Mouse (Mus musculus): ENCODE measurements around the gene Olfr1391. TPM values are rescaled to one million over a fixed set of nuclear protein-coding genes. Genes with fewer than 3 reads are reported as not detected.
"Not testable (repeated sequence)": the region's sequence is repeated elsewhere in the genome, so short reads cannot be mapped to it uniquely, and the experiment has no call there.

Olfr1391 gene
- not detected for total RNA-seq (2021)

GRCm38 (mm10) chr11:49322442-49322841 is at the start of gene Olfr1391:
TSS of gene Olfr1391 (plus strand) at chr11:49322742.
- no peak for DNase-seq

GRCm38 (mm10) chr11:49273834-49274519 is 48.6 kb upstream of the Olfr1391 start:
- no peak for DNase-seq
- intact Hi-C loops (cut with DNase I): loop anchor here (2.0 to 5.0 kb wide), 3 partner anchors 133 to 397 kb away; no protein-coding TSS in a partner anchor

More at GRCm38 (mm10) chr11:49322442-49322841, at the start of gene Olfr1391:
- intact Hi-C loops (cut with DNase I): no loop called here

DNA sequence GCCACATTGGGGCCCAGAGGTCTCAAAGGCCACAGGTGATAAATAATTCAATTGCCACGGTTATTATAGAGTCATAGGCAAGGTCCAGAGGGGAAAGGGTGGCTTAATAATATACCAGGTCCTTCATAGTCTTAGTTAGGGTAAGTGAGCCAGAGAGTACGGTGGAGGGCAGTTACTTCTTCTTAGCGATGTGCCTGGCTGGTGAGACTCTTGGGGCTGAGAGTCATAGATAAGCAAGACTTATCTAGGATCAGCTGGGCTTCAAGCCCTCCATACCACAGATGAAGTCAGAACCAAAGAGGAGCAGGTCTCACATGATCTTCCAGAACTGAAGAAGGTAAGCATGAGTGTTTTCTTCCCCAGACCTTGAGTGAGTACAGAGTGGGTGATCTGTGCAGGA is 44.3 kb upstream of the Olfr1391 start, which contains the start of gene Olfr1393:
TSS of gene Olfr1393 (plus strand) at position 83 of the 400 bp plus-strand sequence.
- no peak for DNase-seq
- intact Hi-C loops (cut with DNase I): no loop called here

DNA sequence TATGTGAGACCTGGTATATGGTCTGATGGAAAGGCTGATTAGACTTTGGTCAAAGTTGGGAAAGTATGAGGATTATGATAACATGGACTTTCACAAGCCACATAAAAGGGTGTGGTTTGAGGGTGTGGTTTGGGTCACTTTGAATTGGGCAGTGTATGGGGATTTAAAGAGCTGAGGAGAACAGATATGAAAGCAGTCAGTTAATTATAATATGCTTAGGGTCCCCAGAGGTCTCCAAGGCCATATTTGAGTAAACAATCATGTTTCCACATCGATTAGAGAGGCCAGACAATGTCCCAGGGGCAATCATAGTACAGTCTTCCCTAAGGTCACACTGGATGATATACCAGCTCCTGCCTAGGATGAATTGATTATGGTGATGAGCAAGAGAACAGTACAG is 37.6 kb upstream of the Olfr1391 start, which contains the start of gene Olfr1392:
TSS of gene Olfr1392 (plus strand) at position 301 of the 400 bp plus-strand sequence.
- intact Hi-C loops (cut with DNase I); DNase-seq: not testable (repeated sequence)

DNA sequence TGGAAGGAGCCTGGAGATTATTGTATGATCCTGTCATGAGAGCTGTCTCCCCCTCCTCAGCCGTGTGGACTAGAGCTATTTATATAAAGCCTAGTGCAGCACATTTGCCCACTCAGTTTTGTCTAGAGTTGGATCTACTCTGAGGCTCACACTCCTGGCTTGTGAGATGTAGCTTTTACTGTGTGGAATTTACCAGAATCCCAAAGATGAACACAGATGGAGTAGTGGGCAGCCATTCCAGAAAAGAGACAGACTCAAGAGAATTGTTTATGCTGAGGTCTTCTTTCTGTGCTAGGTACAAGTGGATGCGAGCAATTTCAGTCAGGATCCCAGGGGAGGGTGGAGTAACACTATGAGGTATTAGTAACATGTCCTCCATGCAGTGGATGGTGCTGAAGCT is 35.3 kb upstream of the Olfr1391 start:
- intact Hi-C loops (cut with DNase I): no loop called here
- DNase-seq: no peak

DNA sequence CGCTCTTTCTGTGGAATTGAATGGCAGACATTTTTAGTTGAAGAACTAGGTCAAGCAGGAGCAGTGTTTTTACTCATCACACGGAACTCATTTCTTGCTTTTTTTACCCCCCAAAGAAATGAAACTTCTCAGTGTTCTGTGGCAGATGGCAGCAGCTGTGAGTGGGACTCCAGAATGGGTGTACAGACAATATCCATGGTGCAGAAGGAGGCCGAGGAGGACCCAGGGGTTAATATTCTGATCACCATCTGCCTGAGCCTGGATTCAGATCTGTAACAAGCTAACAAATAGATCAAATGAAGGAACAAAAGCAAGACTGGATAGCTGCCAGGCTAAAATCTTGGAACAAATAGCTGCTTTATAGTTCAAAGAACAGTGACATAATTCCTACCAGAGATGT is 29.8 kb upstream of the Olfr1391 start:
- intact Hi-C loops (cut with DNase I): no loop called here
- no peak for DNase-seq

GRCm38 (mm10) chr11:49304441-49304840 is 18.1 kb upstream of the Olfr1391 start, which contains the start of gene Olfr10:
TSS of gene Olfr10 (plus strand) at chr11:49304741.
- DNase-seq: no peak
- intact Hi-C loops (cut with DNase I): no loop called here

GRCm38 (mm10) chr11:49308547-49308946 is 14.0 kb upstream of the Olfr1391 start:
- intact Hi-C loops (cut with DNase I): not testable (repeated sequence)

DNA sequence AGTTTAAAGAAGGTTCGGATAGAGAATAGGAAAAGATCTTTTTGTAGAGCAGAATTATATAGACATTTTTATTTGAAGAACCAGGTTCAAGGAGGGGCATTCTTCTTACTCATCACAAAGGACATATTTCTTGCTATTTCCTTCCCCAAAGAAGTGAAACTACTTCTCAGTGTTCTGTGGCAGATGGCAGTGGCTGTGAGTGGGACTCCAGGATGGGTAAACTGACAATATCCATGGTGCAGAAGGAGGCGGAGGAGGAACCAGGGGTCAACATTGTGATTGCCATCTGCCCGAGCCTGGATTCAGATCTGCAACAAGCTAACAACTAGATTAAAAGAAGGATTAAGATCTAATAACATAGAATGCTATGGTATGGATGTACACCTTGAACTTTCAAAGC is 4.2 kb downstream of the Olfr1391 start:
- intact Hi-C loops (cut with DNase I): no loop called here

More at GRCm38 (mm10) chr11:49308547-49308946, 14.0 kb upstream of the Olfr1391 start:
- not testable (repeated sequence) for DNase-seq

GRCm38 (mm10) chr11:49329686-49330085 is 7.1 kb downstream of the Olfr1391 start:
- no peak for DNase-seq
- intact Hi-C loops (cut with DNase I): no loop called here

More for the DNA sequence above, 4.2 kb downstream of the Olfr1391 start:
- no peak for DNase-seq

DNA sequence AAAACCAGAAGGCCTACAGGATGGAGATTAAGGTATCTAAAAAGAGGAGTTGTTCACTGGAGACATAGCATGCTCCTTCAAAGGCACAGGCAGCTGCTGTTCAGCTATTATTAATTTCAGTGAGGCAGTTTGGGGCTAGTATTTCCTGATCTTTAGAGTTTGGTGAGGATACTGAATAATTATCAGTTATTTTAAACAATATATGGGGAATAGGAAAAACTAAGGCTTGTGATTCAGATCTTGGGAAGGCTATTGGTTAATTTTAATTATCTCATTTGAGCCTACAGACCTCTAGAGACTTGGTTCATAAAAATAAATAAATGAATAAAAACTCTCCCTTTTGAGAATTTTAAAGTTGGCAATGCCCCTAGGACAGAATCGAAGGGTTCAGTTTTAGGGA is 12.3 kb downstream of the Olfr1391 start, which contains the start of gene Olfr1390:
TSS of gene Olfr1390 (plus strand) at position 301 of the 400 bp plus-strand sequence.
- intact Hi-C loops (cut with DNase I): no loop called here
- no peak for DNase-seq

GRCm38 (mm10) chr11:49337150-49337832 is 14.7 kb downstream of the Olfr1391 start:
- no peak for DNase-seq
- intact Hi-C loops (cut with DNase I): no loop called here

Other genes with a start within 250 kb of the Olfr1391 start
- 1 to 10 TPM; 1.7 to 2.2 TPM for gene Ifi47, start 246.2 kb upstream of the Olfr1391 start, total RNA-seq (2021)
- 1 to 10 TPM; 1.1 to 1.5 TPM for gene Olfr1396, start 207.9 kb upstream of the Olfr1391 start, total RNA-seq (2021)
- gene Olfr1395, start 180.5 kb upstream of the Olfr1391 start, total RNA-seq (2021): not detected
- gene Olfr1394, start 168.4 kb upstream of the Olfr1391 start, total RNA-seq (2021): not detected
- 10 to 100 TPM; 59.3 to 60.3 TPM for gene Btnl9, start 135.6 kb upstream of the Olfr1391 start, total RNA-seq (2021)
- 10 to 100 TPM; 30.0 to 39.8 TPM for gene Zfp62, start 119.5 kb upstream of the Olfr1391 start, total RNA-seq (2021)
- 10 to 100 TPM; 84.4 to 86.9 TPM for gene Mgat1, start 78.6 kb upstream of the Olfr1391 start, total RNA-seq (2021)
- under 1 TPM; 0.17 to 0.35 TPM for gene Olfr1393, start 44.4 kb upstream of the Olfr1391 start, total RNA-seq (2021)
- gene Olfr1392, start 37.5 kb upstream of the Olfr1391 start, total RNA-seq (2021): not detected
- not detected for gene Olfr10, start 18.0 kb upstream of the Olfr1391 start, total RNA-seq (2021)
- not detected for gene Olfr1390, start 12.4 kb downstream of the Olfr1391 start, total RNA-seq (2021)
- gene Olfr1389, start 100.3 kb downstream of the Olfr1391 start, total RNA-seq (2021): not detected
- gene Olfr1388, start 113.9 kb downstream of the Olfr1391 start, total RNA-seq (2021): under 1 TPM; 0.10 to 0.14 TPM
- gene Olfr1387, start 132.6 kb downstream of the Olfr1391 start, total RNA-seq (2021): not detected
- gene Olfr1386, start 142.3 kb downstream of the Olfr1391 start, total RNA-seq (2021): not detected
- not detected for gene Olfr1385, start 166.3 kb downstream of the Olfr1391 start, total RNA-seq (2021)
- gene Olfr1384, start 184.0 kb downstream of the Olfr1391 start, total RNA-seq (2021): under 1 TPM in 1 of 2 experiments, not detected in 1; 0.42 TPM
- under 1 TPM; 0.69 to 0.91 TPM for gene Olfr1383, start 196.9 kb downstream of the Olfr1391 start, total RNA-seq (2021)
- gene Olfr1382, start 205.5 kb downstream of the Olfr1391 start, total RNA-seq (2021): not detected
- gene Olfr1381, start 220.7 kb downstream of the Olfr1391 start, total RNA-seq (2021): not detected
- not detected for gene Olfr1380, start 234.1 kb downstream of the Olfr1391 start, total RNA-seq (2021)

All from heart, postnatal 10 days (tissue).